Mouse (Mus musculus): ENCODE measurements around the gene Ppp2r5e.

Ppp2r5e gene

DNA sequence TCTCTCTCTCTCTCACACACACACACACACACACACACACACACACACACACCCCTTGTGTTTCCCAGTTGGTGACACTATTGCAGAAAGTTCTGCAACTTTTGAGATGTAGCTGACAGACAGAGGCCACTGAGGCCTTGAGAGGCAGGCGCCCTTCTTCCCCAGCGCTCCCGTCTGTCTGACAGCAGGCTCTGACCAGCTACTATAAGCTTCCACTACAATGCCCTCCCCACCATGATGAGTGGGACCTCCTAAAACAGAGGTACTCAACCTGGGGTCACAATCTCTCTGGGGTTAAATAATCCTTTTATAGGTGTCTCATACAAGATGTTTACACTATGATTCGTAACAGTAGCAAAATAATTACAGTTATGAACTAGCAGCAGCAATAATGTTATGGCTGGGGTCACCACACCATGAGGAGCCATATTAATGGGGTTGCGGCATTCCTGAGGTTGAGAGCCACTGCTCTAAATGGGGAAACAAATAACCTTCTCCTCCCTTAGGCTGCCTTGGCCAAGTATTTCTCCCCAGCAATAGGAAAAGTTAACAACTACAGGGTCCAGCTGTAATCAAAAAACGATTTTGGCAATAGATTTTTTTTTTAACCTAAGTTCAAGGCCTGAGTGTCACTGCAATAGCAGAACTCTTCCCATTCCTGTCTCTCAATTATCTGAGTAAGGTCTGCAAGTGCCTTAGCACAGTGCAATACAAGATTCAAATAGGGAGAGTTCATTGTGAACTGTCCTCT lies 58.2 kb downstream of the Ppp2r5e start:
- no peak for DNase-seq (ENCODE audit: low read depth, low spot score)

DNA sequence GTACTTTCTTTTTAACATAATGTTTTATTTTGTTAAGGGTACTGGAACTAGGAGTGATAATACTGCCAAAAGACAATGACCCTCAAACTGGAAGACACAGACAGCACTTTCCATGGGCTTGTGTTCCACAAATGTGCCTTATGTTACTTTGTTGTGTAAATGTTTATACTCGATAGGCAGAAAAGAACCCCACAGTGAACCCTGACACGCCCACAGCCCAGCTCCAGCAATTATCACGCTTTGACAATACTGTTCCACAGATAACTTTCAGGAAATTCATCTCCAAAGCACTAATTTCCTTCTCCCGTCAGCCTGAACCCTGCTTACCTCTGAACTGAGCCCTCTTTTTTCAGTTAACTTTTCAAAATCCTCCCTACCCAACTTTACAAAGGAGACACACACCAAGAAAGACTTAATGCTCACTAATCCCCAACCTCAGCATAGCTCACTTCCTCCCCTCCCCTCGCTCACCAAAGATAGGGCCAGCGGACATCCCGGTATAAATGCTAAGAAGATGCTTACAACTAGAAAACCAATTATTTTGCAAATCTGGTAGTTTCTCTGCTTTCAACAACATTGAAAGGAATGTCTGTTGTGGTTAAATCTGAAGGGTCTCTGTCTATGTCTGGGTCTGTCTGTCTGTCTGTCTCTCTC lies 58.9 kb downstream of the Ppp2r5e start:
- no peak for DNase-seq (ENCODE audit: low read depth, low spot score)

DNA sequence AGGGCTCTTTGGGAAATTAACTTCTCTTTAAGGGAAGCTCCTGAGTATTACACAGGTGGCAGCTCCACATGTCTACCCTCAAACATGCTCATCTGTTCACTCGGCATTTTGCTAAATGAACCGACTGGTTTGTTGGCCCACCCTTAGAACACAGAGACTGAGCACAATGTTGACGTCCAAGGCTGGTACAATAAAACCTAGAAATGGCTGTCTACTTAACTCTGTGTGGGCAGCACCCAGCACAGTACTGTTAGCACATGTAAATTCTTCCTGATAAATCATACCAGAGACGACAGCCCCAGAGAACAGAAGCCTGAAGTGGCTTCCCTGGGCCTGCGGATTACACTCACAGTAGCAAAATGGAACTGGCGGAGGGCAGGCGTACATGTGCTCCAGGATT lies 59.5 kb downstream of the Ppp2r5e start:
- no peak for DNase-seq (ENCODE audit: low read depth, low spot score)

DNA sequence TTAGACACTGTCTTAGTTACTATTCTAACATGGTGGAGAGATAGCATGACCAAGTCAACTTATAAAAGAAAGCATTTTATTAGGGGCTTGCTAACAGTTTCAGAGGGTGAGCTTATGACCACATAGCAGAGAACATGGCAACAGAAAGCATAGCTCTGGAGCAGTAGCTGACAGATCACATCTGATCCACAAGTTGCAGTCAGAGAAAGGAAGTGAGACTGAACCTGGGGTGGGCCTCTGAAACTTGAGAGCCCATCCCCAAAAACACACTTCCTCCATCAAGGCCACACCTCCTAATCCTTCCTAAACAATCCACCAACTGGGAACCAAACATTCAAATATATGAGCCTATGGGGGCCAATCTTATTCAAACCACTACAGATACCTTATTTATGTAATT lies 62.9 kb downstream of the Ppp2r5e start:
- no peak for DNase-seq (ENCODE audit: low read depth, low spot score)

DNA sequence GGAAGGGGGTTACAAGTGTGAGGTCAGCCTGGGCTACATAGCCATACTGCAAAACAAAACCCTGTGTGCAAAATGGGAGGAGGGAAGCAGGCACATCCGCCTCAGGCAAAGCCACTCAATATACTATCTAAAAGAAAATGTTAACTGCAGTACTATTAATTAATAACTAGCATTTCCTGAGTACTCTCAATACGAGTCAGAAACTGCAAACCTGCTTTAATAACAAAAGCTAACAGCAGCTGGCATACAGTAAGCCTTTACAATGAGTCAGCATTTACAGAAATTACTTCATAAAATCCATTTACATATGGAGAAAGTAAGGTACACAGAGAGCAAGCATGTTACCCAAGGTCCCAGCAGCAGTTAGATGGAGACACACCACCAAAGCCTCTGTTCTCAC lies 64.2 kb downstream of the Ppp2r5e start:
- DNase-seq (ENCODE audit: low read depth, low spot score), result no peak

DNA sequence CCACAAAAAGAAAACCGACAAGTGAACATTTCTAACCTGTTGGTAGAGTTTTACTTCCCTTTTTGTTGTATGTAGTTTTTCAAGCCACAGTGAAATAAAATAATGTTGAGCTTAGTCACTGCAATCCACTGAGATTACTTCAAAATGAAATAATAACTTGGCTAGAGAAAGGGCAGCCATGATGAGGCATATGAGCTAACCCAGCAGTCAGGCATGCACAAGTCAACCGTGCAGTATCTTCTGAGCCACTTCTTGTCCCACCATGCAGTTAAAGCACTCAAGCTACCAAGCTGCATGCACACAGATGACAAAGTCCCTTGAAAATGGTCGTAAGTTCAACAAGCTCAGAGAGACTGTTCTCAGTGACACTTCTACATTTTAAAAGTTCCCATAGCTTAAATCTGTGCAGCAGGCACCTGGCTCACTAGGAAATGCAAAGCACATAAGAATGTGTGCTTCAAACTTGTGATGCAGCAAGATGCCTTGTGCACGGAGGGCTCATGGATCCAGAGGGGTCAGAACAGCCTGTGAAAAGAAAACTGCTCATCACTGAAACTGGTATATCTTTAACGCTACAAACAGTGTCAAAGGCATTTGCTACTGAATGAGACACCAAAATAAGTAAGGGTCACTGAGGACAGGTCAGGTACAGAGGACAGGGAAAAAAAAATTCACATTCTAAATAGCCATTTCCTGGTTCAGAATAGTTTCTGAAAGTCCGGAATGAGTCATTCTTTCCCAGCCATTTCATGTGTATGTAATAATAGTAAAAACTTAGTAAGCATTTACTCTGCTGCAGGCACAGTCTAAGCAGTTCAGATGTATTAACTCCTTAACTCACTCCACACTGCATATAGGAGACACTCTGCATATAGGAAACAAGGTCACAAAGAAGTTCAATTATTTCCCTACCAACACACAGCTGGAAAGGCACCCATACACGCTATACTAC lies 66.9 kb downstream of the Ppp2r5e start:
- no peak for DNase-seq (ENCODE audit: low read depth, low spot score)

DNA sequence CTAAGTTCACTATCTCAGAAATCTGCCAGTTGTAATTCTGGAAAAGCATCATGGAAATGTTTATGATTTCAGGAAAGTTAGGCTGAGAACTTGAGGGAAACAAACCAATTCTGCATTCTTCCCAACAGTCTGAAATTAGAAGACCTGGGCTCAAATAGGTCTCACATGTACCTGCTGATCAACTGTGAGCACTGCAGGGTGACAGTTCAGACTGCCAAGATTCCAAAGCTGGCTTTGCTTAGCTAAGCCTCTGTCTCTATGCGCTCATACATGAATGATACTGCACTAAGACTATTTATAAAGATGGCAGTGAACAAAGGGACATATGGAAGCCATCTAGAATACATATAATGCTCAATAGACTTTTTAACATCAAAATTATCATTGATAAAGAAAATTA lies 67.7 kb downstream of the Ppp2r5e start:
- no peak for DNase-seq (ENCODE audit: low read depth, low spot score)

DNA sequence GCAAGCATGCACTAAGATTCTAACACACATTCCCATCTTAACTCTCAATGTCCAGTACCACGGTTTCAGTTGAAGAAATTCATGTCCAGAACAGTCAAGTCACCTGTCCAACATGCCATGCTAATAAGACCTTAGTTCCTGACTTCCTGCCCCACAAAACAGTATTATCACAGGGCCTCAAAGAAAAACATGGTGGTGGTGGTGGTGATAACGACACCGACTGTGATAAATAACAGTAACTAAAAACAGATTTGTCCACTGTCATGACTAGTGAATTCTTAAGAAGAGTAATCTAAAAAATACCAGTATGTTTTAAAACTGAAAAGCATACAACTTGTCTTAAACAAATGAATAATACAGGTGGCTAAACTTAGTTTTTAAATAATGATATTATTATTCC lies 71.8 kb downstream of the Ppp2r5e start:
- no peak for DNase-seq (ENCODE audit: low read depth, low spot score)

DNA sequence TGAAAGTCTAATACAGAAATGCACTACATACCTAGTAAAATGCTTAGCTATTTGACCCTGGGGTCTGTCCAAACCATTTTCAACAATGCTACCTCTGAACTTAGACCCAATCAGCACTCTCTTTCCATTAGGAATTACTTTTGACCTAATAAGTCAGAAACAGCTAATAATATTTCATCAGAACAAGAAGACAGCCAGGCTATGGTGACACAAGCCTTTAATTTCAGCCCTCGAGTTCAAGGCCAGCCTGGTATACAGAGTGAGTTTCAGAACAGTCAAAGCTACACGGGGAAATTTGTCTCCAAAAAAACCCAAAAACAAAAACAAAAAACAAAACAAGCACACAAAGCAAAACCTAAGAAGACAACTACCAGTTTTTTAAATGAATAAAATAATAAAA lies 73.1 kb downstream of the Ppp2r5e start:
- DNase-seq (ENCODE audit: low read depth, low spot score), result no peak

DNA sequence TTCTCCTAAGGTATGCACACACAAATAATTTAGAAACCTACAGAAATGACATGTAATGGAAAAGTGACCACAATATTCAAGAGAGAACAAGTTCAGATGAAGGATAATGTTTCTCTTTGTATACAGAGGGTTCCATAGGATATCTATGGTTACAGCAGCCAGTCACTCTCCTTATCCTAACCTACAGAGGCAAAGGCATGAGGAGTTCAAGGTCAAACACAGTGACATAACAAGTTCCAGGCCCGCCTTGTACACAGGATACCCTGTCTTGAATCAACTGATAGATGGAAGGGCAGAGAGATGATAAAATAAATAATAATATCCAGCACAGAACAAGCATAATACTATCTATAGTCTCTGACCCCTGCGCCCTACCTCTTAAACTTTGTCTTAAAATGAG lies 73.7 kb downstream of the Ppp2r5e start:
- DNase-seq (ENCODE audit: low read depth, low spot score), result no peak

DNA sequence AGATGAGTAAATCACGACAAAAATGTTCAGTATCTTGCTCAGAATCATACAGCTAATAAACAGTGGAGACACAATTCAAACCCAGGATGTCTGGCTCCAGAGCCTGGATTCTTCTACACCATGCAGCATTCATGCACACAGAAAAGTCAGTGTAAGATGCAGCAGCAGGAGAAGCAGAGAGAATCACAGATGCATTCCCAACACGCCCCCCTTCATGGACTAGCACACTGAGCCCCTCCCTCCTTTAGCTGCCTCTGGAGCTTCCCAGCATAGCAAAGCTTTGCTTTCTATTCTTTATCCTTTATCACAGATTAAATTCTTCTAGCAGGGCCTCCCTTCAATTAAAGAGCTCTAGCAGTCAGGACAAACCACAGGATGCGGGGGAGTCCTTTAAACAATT lies 75.7 kb downstream of the Ppp2r5e start:
- no peak for DNase-seq (ENCODE audit: low read depth, low spot score)

DNA sequence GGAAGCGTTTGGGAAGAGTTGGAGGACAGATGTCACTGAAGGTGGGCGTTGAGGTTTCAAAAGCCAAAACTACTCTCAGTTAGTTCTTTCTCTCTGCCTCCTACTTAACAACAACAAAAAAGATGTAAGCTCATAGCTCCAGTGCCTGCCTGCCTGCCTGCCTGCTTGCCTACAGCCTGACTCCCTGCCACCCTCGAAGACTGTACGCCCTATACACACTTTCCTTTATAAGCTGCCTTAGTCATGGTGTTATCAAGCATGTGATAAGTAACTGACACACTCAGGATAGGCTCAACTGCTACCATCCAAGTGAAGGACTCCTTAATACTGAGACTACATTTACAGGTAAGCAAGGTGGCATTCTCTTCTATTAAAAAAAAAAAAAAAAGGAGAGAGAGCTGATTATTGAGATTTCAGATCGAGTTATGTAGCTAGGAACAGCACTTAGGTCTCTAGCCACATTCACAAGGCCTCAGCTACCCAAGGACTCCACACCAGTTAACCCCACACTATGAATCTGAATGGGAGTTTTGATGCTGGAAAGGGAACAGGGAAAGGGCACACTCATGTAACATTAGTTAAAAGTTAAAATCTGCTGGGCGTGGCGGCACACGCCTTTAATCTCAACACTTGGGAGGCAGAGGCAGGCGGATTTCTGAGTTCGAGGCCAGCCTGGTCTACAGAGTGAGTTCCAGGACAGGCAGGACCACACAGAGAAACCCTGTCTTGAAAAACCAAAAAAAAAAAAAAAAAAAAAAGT lies 76.7 kb downstream of the Ppp2r5e start:
- DNase-seq (ENCODE audit: low read depth, low spot score), result no peak

DNA sequence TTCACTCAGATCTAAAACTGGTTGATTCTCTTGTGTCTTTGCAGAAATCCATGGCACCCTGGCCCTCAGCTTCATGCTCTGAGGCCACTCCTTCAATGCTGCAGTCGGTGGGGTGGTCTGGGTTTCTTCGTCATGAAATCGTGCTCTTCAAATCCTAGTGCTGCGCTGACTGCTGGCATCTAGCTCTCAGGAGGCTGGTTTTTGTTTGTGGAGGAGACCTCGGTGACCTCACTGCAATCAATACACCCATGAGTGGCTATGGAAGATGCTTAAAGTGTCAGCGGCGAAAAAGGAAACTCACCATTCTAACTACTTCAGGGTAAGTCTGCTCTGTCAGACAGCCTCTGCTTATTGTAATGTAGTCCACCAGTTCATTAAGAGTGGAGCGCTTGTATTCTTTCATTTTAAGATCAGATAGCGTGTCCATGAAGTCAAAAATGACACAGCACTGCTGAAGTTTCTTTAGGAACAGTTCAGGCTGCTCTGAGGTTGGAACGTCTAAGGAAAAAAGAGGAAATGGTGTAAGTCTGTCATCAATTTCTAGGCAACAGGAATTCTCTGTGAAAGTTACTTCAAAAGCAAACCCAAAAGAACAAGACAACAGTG lies 80.6 kb downstream of the Ppp2r5e start:
- no peak for DNase-seq (ENCODE audit: low read depth, low spot score)

DNA sequence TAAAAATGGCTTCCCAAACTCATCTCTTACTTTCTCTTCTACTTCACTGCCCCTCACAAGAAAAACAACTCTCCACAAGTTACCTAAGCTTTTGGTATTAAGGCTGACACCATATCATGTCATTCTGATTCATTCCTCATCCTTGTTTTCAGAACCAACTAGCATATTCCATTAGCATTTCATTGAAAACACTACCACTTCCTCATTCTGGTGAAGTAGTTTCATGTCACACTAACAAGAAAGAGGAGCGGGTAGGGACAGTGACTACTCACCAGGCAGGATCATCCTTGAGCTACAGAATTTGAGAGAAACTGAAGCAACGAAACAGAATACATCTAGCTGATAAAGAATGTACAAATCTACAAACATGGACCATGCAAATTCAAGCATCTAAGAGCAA lies 84.5 kb downstream of the Ppp2r5e start:
- DNase-seq (ENCODE audit: low read depth, low spot score), result no peak

DNA sequence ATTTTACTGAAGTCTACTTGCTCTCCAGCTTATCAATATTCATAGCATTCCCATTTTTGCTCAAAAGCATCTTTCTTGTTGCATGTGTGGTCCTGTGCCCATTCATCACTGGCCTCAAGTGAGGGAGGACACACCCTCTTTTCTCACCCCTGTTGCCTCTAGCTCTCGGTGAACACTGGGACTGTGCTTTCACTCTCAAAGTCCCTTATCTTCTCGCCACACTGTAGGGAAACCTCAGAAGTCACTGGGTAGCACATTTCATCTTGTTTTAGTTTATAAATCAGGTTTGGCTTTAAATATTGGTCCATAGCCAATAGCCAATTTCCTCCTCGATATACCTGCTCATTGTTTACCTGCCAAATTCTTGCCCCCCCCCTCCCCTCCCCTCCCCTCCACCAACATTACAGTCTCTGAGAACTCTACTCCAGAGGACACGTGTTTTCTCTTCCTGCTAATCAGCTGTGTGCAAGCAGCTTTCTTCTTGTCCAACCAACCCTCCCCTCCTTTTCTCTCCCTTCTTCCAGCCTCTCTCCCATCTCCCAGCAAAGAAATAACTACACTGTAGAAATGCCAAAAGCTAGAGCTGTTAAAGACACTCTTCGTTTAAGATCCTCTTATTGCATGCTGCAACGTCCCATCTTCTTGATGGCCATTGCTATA lies 90.9 kb downstream of the Ppp2r5e start:
- no peak for DNase-seq (ENCODE audit: low read depth, low spot score)

DNA sequence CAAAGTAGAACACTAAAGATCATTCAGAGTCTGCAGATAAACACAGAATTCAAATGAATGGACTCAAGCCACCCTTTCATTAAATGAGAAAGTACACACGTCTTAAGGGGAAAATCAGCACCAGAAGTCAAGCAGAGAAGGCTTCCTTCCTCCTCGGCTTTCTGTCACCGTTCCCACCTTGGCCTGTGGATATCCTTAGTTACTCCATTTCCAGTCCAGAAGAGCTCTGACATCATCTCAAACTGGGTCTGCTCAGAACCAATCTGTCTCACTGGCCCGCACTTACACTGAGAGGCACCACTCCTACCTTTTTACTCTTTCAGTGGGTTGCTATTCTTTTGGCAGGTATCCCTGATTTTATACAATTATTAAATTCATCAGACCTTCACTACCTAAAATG lies 93.4 kb downstream of the Ppp2r5e start:
- no peak for DNase-seq (ENCODE audit: low read depth, low spot score)

DNA sequence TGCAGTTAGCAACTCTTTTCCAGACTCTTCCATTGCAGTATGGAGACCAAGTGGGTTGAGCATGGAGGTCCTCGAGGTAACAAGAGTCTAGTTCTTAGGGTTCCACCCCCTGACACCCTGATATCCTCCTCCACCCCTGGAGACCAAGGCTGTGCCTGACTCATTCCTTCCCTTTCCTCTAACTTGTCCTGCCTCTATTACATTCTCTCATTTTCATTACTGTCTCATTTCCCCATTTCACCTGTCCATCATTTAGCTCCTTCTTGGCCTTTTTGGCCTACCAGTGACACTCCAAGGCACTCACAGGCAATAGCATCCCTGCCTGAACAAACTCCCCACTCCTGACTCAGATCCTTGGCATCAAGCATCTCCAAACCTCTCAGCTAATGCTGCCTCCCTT lies 98.3 kb downstream of the Ppp2r5e start:
- no peak for DNase-seq (ENCODE audit: low read depth, low spot score)

DNA sequence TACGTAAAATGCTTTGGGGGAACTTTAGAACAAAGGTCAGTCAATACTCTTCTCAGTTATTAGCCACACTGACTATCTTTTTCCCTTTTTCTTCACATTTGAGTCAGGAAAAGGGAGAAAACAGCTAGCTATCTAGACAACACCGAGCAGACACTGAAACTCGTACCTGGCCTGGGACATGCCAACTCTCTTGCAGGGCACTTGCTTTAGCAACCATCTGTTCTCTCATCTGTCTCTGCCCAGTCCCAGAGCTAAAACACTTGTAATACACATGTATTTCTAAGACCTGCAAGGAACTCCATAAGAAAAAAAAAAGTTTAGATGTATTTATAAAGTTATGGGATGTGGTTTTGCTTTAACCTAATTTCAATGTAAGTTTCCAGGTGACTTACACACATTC lies 100.4 kb downstream of the Ppp2r5e start:
- DNase-seq (ENCODE audit: low read depth, low spot score), result no peak

DNA sequence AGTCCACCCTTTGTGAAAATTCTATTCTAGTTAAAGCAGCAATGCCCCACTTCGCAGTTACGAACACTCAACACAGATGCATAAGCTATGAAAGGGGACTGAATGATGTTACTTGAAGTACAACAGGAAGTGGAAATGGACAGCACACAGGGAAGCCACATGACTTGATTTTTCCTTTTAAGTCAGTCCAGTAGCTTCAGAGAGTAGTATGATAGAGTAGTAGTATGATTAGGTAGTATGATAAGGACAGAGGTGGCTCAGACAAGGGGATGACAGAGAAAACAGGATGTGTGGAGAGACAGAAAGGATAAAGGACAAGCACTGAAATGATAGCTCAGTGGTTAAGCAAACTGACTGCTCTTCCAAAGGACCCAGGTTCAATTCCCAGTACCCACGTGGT lies 101.4 kb downstream of the Ppp2r5e start:
- DNase-seq (ENCODE audit: low read depth, low spot score), result no peak

DNA sequence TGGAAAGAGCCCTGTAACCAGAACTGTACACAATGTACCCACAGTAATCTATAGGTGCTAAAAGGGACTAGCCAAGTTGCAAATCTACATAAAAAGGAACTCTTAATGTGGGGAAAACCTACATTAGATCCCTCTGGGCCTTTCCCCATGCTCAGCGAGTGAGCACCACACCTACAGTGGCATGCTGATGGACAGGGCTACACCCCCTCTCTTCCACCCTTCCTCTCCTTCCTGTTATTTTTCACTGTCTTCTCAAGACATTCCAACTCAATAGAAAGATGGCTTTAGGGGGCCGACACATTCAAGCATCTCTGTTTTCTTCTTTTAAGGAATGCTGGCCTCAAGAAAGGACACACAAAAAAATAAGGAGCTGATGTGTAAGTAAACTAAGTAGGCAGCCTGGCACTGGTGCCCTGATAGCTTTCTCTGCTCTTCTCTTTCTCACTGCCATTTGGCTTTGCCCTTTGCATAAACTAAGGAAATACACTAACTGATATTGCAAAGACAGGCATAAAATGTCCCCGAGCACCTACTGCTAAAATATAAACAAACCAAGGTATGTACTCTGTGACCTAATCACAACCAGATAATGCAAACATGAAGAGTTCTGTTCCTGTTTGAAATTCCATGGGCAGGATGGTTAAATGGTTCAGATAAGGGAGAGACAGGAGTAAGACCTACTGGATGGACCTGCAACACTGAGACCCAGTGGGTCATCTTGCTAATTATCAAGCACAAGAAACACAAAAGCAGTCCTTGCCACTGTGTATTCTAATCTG lies 103.3 kb downstream of the Ppp2r5e start:
- no peak for DNase-seq (ENCODE audit: low read depth, low spot score)
